Mouse (Mus musculus): ENCODE results near the gene Olfr885. TPM values are rescaled to one million over a fixed set of nuclear protein-coding genes. Genes with fewer than 3 reads are reported as not detected.

The Olfr885 gene
- polyA plus RNA-seq (2015; fragmentation: Nextera tagmentation; extraction: Ambion mirVana): not detected in 2 replicates

GRCm38 (mm10) chr9:38061022-38061421, at the start of gene Olfr885:
Gene Olfr885 (plus strand): TSS chr9:38061322.
- H3K4me2 ChIP-seq: no peak within 1 kb of the TSS
- ATAC-seq (ENCODE audit: insufficient read depth, low FRiP score, low read depth): no peak
- WGBS: 79% methylated on average over 3 of the region's 3 CpGs
- H3K9ac ChIP-seq: no peak within 1 kb of the TSS
- H3K36me3 ChIP-seq: no peaks in the 10 kb centered on the region
- no peaks in the 10 kb centered on the region for H3K9me3 ChIP-seq
- H3K27ac ChIP-seq: no peak within 1 kb of the TSS
- no peak within 1 kb of the TSS for H3K4me3 ChIP-seq (replicated peaks)
- no peaks in the 10 kb centered on the region for H3K4me1 ChIP-seq
- no peaks in the 10 kb centered on the region for H3K27me3 ChIP-seq (replicated peaks)

DNA sequence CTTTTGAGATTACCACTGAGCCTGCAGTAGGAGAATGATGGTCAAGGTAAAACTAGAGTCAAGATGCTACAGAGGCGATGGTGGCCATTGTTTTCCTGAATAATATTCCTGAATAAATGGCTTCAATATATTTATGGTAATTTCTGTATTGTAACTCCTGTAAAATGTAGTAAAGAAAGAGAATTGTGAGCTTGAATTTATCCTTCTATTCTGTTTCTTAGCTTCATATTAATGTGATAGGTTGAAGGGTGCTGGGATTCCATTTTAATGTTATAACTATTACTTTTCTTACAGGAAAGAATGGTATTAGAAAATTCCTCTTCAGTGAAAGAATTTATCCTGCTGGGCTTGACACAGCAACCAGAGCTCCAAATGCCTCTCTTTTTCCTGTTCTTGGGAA, 35.6 kb upstream of the Olfr885 start, which contains the start of gene Olfr883:
Gene Olfr883 (plus strand): TSS at position 301 of the 400 bp plus-strand sequence.
- Histone ChIP-seq H3K36me3 (no peaks in the 10 kb centered on the region), H3K4me3 (replicated peaks) (no peak within 1 kb of the TSS), H3K9me3 (no peaks in the 10 kb centered on the region), H3K4me2 (no peak within 1 kb of the TSS), H3K9ac (no peak within 1 kb of the TSS), H3K27ac (no peak within 1 kb of the TSS), H3K4me1 (no peaks in the 10 kb centered on the region), H3K27me3 (replicated peaks) (no peaks in the 10 kb centered on the region)
- ATAC-seq (ENCODE audit: insufficient read depth, low FRiP score, low read depth): no peak
- 83% methylated on average over 1 of the region's 1 CpGs for WGBS

DNA sequence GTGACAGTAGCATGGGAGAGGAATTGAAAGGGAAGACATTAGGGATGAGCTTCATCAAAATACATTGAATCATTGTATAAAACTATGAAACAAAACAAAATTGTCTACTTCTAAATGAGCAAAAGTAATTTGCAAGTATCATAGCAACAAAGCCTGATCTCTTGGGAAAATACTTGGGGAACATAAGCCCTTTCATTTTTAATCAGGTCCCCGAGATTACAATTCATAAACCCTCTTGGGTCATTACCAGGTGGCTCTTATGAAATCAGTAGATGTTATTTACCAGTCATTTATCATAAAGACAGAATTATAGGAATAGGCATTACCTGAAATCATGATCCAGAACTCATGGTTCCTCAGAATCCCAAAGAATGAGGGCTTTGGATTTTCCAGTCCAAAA, 14.9 kb upstream of the Olfr885 start, which contains the start of gene Olfr884:
Gene Olfr884 (plus strand): TSS at position 301 of the 400 bp plus-strand sequence.
- no peaks in the 10 kb centered on the region for H3K36me3 ChIP-seq
- H3K4me3 ChIP-seq (replicated peaks): no peak within 1 kb of the TSS
- H3K4me1 ChIP-seq: no peaks in the 10 kb centered on the region
- no peaks in the 10 kb centered on the region for H3K9me3 ChIP-seq
- no peak within 1 kb of the TSS for H3K27ac ChIP-seq
- H3K9ac ChIP-seq: no peak within 1 kb of the TSS
- no peak for ATAC-seq (ENCODE audit: insufficient read depth, low FRiP score, low read depth)
- no peak within 1 kb of the TSS for H3K4me2 ChIP-seq
- no peaks in the 10 kb centered on the region for H3K27me3 ChIP-seq (replicated peaks)
- WGBS: 63% methylated on average over 1 of the region's 1 CpGs

GRCm38 (mm10) chr9:38083772-38084171, 22.6 kb downstream of the Olfr885 start, which contains the start of gene Olfr887:
Gene Olfr887 (plus strand): TSS chr9:38084072.
- H3K36me3 ChIP-seq: no peaks in the 10 kb centered on the region
- H3K4me2 ChIP-seq: no peak within 1 kb of the TSS
- WGBS: 83% methylated on average over 1 of the region's 1 CpGs
- no peaks in the 10 kb centered on the region for H3K4me1 ChIP-seq
- no peak within 1 kb of the TSS for H3K4me3 ChIP-seq (replicated peaks)
- no peak within 1 kb of the TSS for H3K9ac ChIP-seq
- H3K27me3 ChIP-seq (replicated peaks): no peaks in the 10 kb centered on the region
- no peak within 1 kb of the TSS for H3K27ac ChIP-seq
- no peaks in the 10 kb centered on the region for H3K9me3 ChIP-seq
- ATAC-seq (ENCODE audit: insufficient read depth, low FRiP score, low read depth): no peak

- no peaks in the 10 kb centered on the region for H3K27me3 ChIP-seq (replicated peaks)
- no peaks in the 10 kb centered on the region for H3K4me1 ChIP-seq
- H3K4me3 ChIP-seq (replicated peaks): no peak within 1 kb of the TSS
- no peaks in the 10 kb centered on the region for H3K9me3 ChIP-seq
- no peak within 1 kb of the TSS for H3K27ac ChIP-seq
- no peak within 1 kb of the TSS for H3K4me2 ChIP-seq
- no peak within 1 kb of the TSS for H3K9ac ChIP-seq
- no peaks in the 10 kb centered on the region for H3K36me3 ChIP-seq
- ATAC-seq (ENCODE audit: insufficient read depth, low FRiP score, low read depth): no peak
- 86% methylated on average over 1 of the region's 1 CpGs for WGBS
These were observed 46.7 kb downstream of the Olfr885 start, which contains the start of gene Olfr888 for GRCm38 (mm10) chr9:38107828-38108227. Gene Olfr888 (plus strand): TSS chr9:38108128.

Other genes starting within 250 kb of the Olfr885 start
- gene Olfr877, start 207.1 kb upstream of the Olfr885 start, polyA plus RNA-seq (2015; fragmentation: Nextera tagmentation; extraction: Ambion mirVana): not detected in 2 replicates
- not detected in 2 replicates for gene Olfr145, start 164.6 kb upstream of the Olfr885 start, polyA plus RNA-seq (2015; fragmentation: Nextera tagmentation; extraction: Ambion mirVana)
- gene Olfr878, start 143.5 kb upstream of the Olfr885 start, polyA plus RNA-seq (2015; fragmentation: Nextera tagmentation; extraction: Ambion mirVana): not detected in 2 replicates
- gene Olfr881, start 69.5 kb upstream of the Olfr885 start, polyA plus RNA-seq (2015; fragmentation: Nextera tagmentation; extraction: Ambion mirVana): not detected in 2 replicates
- not detected in 2 replicates for gene Olfr883, start 35.5 kb upstream of the Olfr885 start, polyA plus RNA-seq (2015; fragmentation: Nextera tagmentation; extraction: Ambion mirVana)
- not detected in 2 replicates for gene Olfr884, start 14.8 kb upstream of the Olfr885 start, polyA plus RNA-seq (2015; fragmentation: Nextera tagmentation; extraction: Ambion mirVana)
- gene Olfr887, start 22.8 kb downstream of the Olfr885 start, polyA plus RNA-seq (2015; fragmentation: Nextera tagmentation; extraction: Ambion mirVana): not detected in 2 replicates
- not detected in 2 replicates for gene Olfr888, start 46.8 kb downstream of the Olfr885 start, polyA plus RNA-seq (2015; fragmentation: Nextera tagmentation; extraction: Ambion mirVana)
- 0.03 and 0.04 TPM in 2 replicates for gene Olfr889, start 53.9 kb downstream of the Olfr885 start, polyA plus RNA-seq (2015; fragmentation: Nextera tagmentation; extraction: Ambion mirVana)
- not detected in 2 replicates for gene Olfr890, start 81.2 kb downstream of the Olfr885 start, polyA plus RNA-seq (2015; fragmentation: Nextera tagmentation; extraction: Ambion mirVana)
- gene Olfr891, start 119.5 kb downstream of the Olfr885 start, polyA plus RNA-seq (2015; fragmentation: Nextera tagmentation; extraction: Ambion mirVana): not detected in 2 replicates
- gene Olfr893, start 147.0 kb downstream of the Olfr885 start, polyA plus RNA-seq (2015; fragmentation: Nextera tagmentation; extraction: Ambion mirVana): not detected in 2 replicates
- not detected in 2 replicates for gene Olfr894, start 156.7 kb downstream of the Olfr885 start, polyA plus RNA-seq (2015; fragmentation: Nextera tagmentation; extraction: Ambion mirVana)
- gene Olfr143, start 191.5 kb downstream of the Olfr885 start, polyA plus RNA-seq (2015; fragmentation: Nextera tagmentation; extraction: Ambion mirVana): not detected in 2 replicates
- gene Olfr895, start 206.5 kb downstream of the Olfr885 start, polyA plus RNA-seq (2015; fragmentation: Nextera tagmentation; extraction: Ambion mirVana): not detected in 2 replicates
- gene Olfr896-ps1, start 229.8 kb downstream of the Olfr885 start, polyA plus RNA-seq (2015; fragmentation: Nextera tagmentation; extraction: Ambion mirVana): not detected in 2 replicates

Measured in stomach, embryonic 15.5 days (tissue).